In the genomic region with DNA sequence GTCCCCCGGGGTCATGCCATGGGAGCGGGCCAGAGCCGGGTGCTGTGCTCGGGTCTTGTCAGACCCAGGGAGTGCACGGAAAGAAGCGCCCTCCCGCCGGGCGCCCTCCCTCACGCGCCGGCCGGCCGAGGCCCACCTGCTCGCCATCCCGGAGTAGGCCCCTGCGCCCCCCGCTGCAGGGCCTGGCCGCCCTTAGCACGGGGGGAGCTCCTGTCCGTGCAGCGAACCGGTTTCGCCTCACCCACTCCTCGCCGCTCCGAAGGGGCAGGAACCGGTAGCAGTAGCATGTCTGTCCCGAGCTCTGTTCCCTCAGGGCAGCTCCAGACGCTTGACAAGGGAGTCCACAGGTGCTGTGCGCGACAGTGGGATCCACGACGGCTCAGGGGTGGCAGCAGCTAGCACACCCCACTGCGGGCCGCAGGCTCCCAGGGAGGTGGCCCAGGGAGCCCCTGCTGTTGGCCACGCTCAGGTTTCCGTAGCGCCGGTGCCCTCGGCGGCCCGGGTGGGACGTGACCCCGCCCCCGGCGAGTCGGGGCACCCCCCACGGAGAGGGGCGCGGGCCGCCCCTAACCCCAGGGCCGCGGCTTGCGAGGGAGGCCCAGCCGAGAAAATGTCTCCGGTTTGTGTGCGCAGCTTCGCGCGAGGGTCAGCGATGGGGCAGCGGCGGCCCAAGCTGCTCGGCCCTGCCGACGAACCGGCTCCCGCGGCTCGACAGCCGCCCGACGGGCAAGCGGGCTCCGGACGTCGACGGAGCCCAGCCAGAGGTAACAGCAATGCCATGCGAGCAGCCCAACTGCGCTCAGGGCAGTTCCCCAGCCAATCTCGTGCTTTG, we compare ENCODE assay signal across 8 mouse cellular contexts. TPM values are rescaled to one million over a fixed set of nuclear protein-coding genes. Genes with fewer than 3 reads are reported as not detected.
DNase-seq lines count a peak whose midpoint lies in the region; ATAC-seq and TF ChIP-seq lines count a peak whose summit lies in the region.

A gene (minus strand): TSS at position 488 of the 832 bp plus-strand sequence.

- peak within 1 kb of the TSS; percentile 98 for H3K4me2 ChIP-seq in heart, embryonic 11.5 days
- H3K4me2 ChIP-seq in kidney, embryonic 15.5 days: peak within 1 kb of the TSS; percentile 91

- DNase-seq in layer of hippocampus, adult 11-12 months (ENCODE audit: low spot score): peak; percentile 52
- no peak for DNase-seq in layer of hippocampus, adult 9-10 months (ENCODE audit: low spot score)
- DNase-seq in liver, adult 2 months (ENCODE audit: extremely low read depth, low read depth, low spot score): peak; percentile 47
- peak; percentile 57 for DNase-seq in splenic B cell, adult 2 months (ENCODE audit: low read depth, low spot score)

- no peak for TF ChIP-seq CTCF in liver, adult 2 months (IDR thresholded peaks at IDR 0.05; ENCODE audit: low read depth, low read length)

- peak within 1 kb of the TSS; percentile 97 for H3K27ac ChIP-seq in heart, embryonic 11.5 days (ENCODE audit: low read depth, low read length)
- H3K27ac ChIP-seq in kidney, embryonic 15.5 days: peak within 1 kb of the TSS; percentile 96
- H3K27ac ChIP-seq in liver, adult 2 months (replicated peaks; ENCODE audit: insufficient read depth, low read depth, low read length): peak within 1 kb of the TSS; percentile 74

- H3K4me3 ChIP-seq in erythroblast, embryonic 14.5 days (replicated peaks): peak within 1 kb of the TSS; percentile 100
- H3K4me3 ChIP-seq in heart, embryonic 11.5 days (ENCODE audit: low read depth, low read length): peak within 1 kb of the TSS; percentile 100
- H3K4me3 ChIP-seq in kidney, embryonic 15.5 days (replicated peaks): peak within 1 kb of the TSS; percentile 100
- H3K4me3 ChIP-seq in liver, adult 2 months (ENCODE audit: insufficient read depth, low read depth, low read length): peak within 1 kb of the TSS; percentile 97

- peaks cover 28% of the 10 kb centered on the region for H3K4me1 ChIP-seq in erythroblast, embryonic 14.5 days (ENCODE audit: control insufficient read depth)
- 0 out of 2 replicates have a peak, but pooled peaks cover 6% of the 10 kb centered on the region for H3K4me1 ChIP-seq in heart, embryonic 11.5 days (ENCODE audit: control insufficient read depth, insufficient read depth, low read length)
- H3K4me1 ChIP-seq in kidney, embryonic 15.5 days: peaks cover 25% of the 10 kb centered on the region
- H3K4me1 ChIP-seq in liver, adult 2 months (ENCODE audit: control insufficient read depth, insufficient read depth, low read length): peaks cover 3% of the 10 kb centered on the region

- peak; percentile 34 for ATAC-seq in heart, embryonic 11.5 days (replicated peaks; ENCODE audit: insufficient number of reproducible peaks, low FRiP score, low TSS enrichment)
- peak; percentile 59 for ATAC-seq in kidney, embryonic 15.5 days (replicated peaks; ENCODE audit: low FRiP score)
- no peak for ATAC-seq in monocyte, adult 5-6 weeks (replicated peaks; ENCODE audit: insufficient number of reproducible peaks, low FRiP score, low TSS enrichment, poor library complexity, severe bottlenecking)

- under 1% methylated on average over 70 of the region's 82 CpGs for whole genome bisulfite sequencing in heart, embryonic 11.5 days (ENCODE audit: insufficient replicate concordance)
- under 1% methylated on average over 82 of the region's 82 CpGs for WGBS in kidney, embryonic 15.5 days
- 2% methylated on average over 82 of the region's 82 CpGs for WGBS in liver, adult 2 months

- H3K9me3 ChIP-seq in erythroblast, embryonic 14.5 days (ENCODE audit: control insufficient read depth, low read length): peaks cover 3% of the 10 kb centered on the region; the same call in 1 of the 2 replicates
- no peaks in the 10 kb centered on the region for H3K9me3 ChIP-seq in heart, embryonic 11.5 days (replicated peaks; ENCODE audit: control insufficient read depth, low read length)
- H3K9me3 ChIP-seq in kidney, embryonic 15.5 days (replicated peaks): no peaks in the 10 kb centered on the region

- H3K36me3 ChIP-seq in erythroblast, embryonic 14.5 days (ENCODE audit: control insufficient read depth): peaks cover 17% of the 10 kb centered on the region
- H3K36me3 ChIP-seq in heart, embryonic 11.5 days (ENCODE audit: control insufficient read depth, insufficient read depth, low read length): no peaks in the 10 kb centered on the region
- peaks cover 3% of the 10 kb centered on the region for H3K36me3 ChIP-seq in kidney, embryonic 15.5 days
- H3K36me3 ChIP-seq in liver, adult 2 months (ENCODE audit: control insufficient read depth, insufficient read depth, low read length): peaks cover 6% of the 10 kb centered on the region; the same call in 1 of the 2 replicates
- no peaks in the 10 kb centered on the region for H3K36me3 ChIP-seq in splenic B cell, adult 2 months (ENCODE audit: control insufficient read depth, insufficient read depth, low read length, poor library complexity, severe bottlenecking)

- peak; percentile 29; the same call in 1 of the 2 replicates for TF ChIP-seq POLR2A in liver, adult 2 months (IDR thresholded peaks at IDR 0.05; ENCODE audit: extremely low read depth, insufficient read depth, low read length)

- H3K79me2 ChIP-seq in liver, adult 2 months (ENCODE audit: control insufficient read depth, insufficient read depth, low read length): peaks cover 11% of the 10 kb centered on the region; the same call in 1 of the 2 replicates

- peaks cover 30% of the 10 kb centered on the region for H3K27me3 ChIP-seq in erythroblast, embryonic 14.5 days (ENCODE audit: control insufficient read depth)
- H3K27me3 ChIP-seq in heart, embryonic 11.5 days (ENCODE audit: control insufficient read depth, insufficient read depth, low read length): no peaks in the 10 kb centered on the region
- no peaks in the 10 kb centered on the region for H3K27me3 ChIP-seq in kidney, embryonic 15.5 days
- H3K27me3 ChIP-seq in liver, adult 2 months (ENCODE audit: control insufficient read depth, insufficient read depth, low read length): no peaks in the 10 kb centered on the region
- no peaks in the 10 kb centered on the region for H3K27me3 ChIP-seq in splenic B cell, adult 2 months (ENCODE audit: control insufficient read depth, insufficient read depth, low read length, poor library complexity, severe bottlenecking)

- peak within 1 kb of the TSS; percentile 90 for H3K9ac ChIP-seq in heart, embryonic 11.5 days (ENCODE audit: low read depth, low read length)
- H3K9ac ChIP-seq in kidney, embryonic 15.5 days: peak within 1 kb of the TSS; percentile 54
- peak within 1 kb of the TSS; percentile 93 for H3K9ac ChIP-seq in liver, adult 2 months (ENCODE audit: low read depth, low read length)

RNA-seq across cellular contexts. Expression of the gene that starts here (rescaled TPM):
- 1.3 and 2.7 TPM in 2 replicates for polyA plus RNA-seq in erythroblast, embryonic 14.5 days (2012)
- 34.8 and 44.9 TPM in 2 replicates for polyA plus RNA-seq in heart, embryonic 11.5 days (2014; fragmentation: Nextera tagmentation; extraction: Ambion mirVana)
- polyA plus RNA-seq in kidney, embryonic 15.5 days (2015; fragmentation: Nextera tagmentation; extraction: Ambion mirVana): 50.2 and 57.4 TPM in 2 replicates
- 29.6 and 32.7 TPM in 2 replicates for total RNA-seq in liver, adult 2 months (2014; rRNA removed)
- polyA plus RNA-seq in liver, adult 2 months (2012; rRNA removed): 39.5 and 52.6 TPM in 2 replicates
- total RNA-seq in monocyte, adult 5-6 weeks (2017): 109 to 142 TPM (median 139 TPM) in 3 replicates
